Mouse (Mus musculus): ENCODE data around the gene Olig3. TPM values are rescaled to one million over a fixed set of nuclear protein-coding genes. Genes with fewer than 3 reads are reported as not detected.

Gene Olig3
- total and polyA plus RNA-seq, 3 experiments: not detected

DNA sequence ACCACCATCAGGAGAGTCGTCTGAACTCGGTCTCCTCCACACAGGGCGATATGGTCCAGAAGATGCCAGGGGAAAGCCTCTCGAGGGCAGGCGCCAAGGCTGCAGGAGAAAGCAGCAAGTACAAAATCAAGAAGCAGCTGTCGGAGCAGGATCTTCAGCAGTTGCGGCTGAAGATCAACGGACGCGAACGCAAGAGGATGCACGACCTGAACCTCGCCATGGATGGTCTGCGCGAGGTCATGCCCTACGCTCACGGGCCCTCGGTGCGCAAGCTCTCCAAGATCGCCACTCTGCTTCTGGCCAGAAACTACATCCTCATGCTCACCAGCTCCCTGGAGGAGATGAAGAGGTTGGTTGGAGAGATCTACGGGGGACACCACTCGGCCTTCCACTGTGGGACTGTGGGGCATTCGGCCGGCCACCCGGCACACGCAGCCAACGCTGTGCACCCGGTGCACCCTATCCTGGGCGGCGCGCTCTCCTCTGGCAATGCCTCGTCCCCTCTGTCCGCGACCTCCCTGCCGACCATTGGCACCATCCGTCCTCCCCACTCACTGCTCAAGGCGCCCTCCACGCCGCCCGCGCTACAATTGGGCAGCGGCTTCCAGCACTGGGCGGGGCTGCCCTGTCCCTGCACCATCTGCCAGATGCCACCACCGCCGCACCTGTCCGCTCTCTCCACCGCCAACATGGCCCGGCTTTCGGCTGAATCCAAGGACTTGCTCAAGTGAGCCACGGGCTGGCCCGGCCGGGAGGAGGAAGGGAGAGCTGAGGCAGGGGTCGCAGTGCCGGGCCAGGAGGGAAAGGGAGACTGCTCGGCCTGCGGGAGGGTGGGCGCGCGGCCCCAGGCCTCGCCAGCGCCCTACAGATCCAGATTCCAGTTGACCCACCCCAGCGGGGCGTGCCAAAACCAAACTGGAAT, 648 bp downstream of the Olig3 start:
- no peak overlapping the region for H3K9ac ChIP-seq (ENCODE audit: low read depth, low read length)
- peaks cover 25% of the 10 kb centered on the region for H3K27me3 ChIP-seq (ENCODE audit: control insufficient read depth, insufficient read depth, low read length)
- DNase-seq: no peak
- intact Hi-C loops (cut with DNase I): no loop called here
- no peak overlapping the region for H3K27ac ChIP-seq
- no peaks in the 10 kb centered on the region for H3K4me1 ChIP-seq (ENCODE audit: control insufficient read depth, insufficient read depth, low read length)
- no peak overlapping the region for H3K4me3 ChIP-seq
- 3% methylated on average over 63 of the region's 63 CpGs for WGBS
- H3K79me2 ChIP-seq (replicated peaks; ENCODE audit: control insufficient read depth, insufficient read depth, low read length): no peaks in the 10 kb centered on the region
- H3K36me3 ChIP-seq (ENCODE audit: control insufficient read depth, insufficient read depth, low read length): no peaks in the 10 kb centered on the region
- TF ChIP-seq CTCF (IDR thresholded peaks at IDR 0.05) (no peak), EP300 (IDR thresholded peaks at IDR 0.05; ENCODE audit: insufficient read depth, low read depth, low read length) (no peak), POLR2A (IDR thresholded peaks at IDR 0.05; ENCODE audit: insufficient read depth, low read depth, low read length) (no peak)

- 57% methylated on average over 5 of the region's 5 CpGs for whole genome bisulfite sequencing
Measured at GRCm38 (mm10) chr10:19357848-19358247, 1.5 kb downstream of the Olig3 start.

DNA sequence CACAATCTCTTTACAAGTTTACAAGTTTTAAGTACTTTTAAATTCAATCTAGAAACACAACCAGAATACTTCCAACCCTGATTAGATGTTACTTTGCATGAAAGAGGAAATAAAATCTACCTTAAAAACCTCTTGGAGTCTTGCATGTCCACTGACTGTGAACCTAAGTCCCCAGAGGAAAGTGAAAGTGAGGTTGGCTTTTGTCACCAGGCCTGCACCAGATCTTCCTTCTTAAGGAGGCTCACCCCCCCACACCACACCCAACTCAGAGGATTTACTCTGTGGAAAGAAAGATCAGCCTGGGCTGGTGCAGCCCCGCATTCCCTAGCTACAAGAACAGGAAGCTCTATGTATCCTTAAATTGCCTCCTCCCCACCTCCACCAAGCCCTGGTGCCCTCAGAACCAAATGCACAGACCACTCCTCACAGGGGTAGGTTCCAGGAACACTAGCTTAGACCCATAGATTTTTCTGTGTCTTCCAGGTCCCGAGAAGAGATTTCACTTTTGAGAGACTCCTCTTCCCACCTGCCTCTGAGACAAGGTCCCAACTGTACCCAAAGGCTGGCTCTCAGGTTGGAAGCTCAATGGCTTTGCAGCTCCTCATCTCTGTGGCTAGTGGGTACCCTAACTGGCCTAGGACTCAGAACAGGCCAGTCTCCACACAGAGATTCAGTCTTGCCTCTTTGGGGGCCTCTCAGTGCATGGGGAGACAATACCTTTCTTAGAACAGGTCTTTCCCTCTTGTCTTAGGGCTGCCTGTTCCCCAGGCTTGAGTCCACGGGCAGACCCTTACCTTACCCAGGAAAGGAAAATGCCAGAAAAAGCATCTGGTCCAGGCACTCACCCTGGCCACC, 4.3 kb downstream of the Olig3 start:
- WGBS: 34% methylated on average over 3 of the region's 3 CpGs
- DNase-seq: no peak
- TF ChIP-seq CTCF (IDR thresholded peaks at IDR 0.05) (no peak), POLR2A (IDR thresholded peaks at IDR 0.05; ENCODE audit: insufficient read depth, low read depth, low read length) (no peak), EP300 (IDR thresholded peaks at IDR 0.05; ENCODE audit: insufficient read depth, low read depth, low read length) (no peak)
- Histone ChIP-seq H3K4me3 (no peak overlapping the region), H3K36me3 (ENCODE audit: control insufficient read depth, insufficient read depth, low read length) (no peaks in the 10 kb centered on the region), H3K27me3 (ENCODE audit: control insufficient read depth, insufficient read depth, low read length) (peaks cover 36% of the 10 kb centered on the region), H3K27ac (no peak overlapping the region), H3K9ac (ENCODE audit: low read depth, low read length) (no peak overlapping the region), H3K4me1 (ENCODE audit: control insufficient read depth, insufficient read depth, low read length) (no peaks in the 10 kb centered on the region), H3K79me2 (replicated peaks; ENCODE audit: control insufficient read depth, insufficient read depth, low read length) (no peaks in the 10 kb centered on the region)
- intact Hi-C loops (cut with DNase I): no loop called here

More at GRCm38 (mm10) chr10:19357848-19358247, 1.5 kb downstream of the Olig3 start:
- H3K36me3 ChIP-seq (ENCODE audit: control insufficient read depth, insufficient read depth, low read length): no peaks in the 10 kb centered on the region
- TF ChIP-seq CTCF (IDR thresholded peaks at IDR 0.05) (no peak), POLR2A (IDR thresholded peaks at IDR 0.05; ENCODE audit: insufficient read depth, low read depth, low read length) (no peak), EP300 (IDR thresholded peaks at IDR 0.05; ENCODE audit: insufficient read depth, low read depth, low read length) (no peak)
- H3K4me1 ChIP-seq (ENCODE audit: control insufficient read depth, insufficient read depth, low read length): no peaks in the 10 kb centered on the region
- no peaks in the 10 kb centered on the region for H3K79me2 ChIP-seq (replicated peaks; ENCODE audit: control insufficient read depth, insufficient read depth, low read length)
- no peak for DNase-seq
- peaks cover 32% of the 10 kb centered on the region for H3K27me3 ChIP-seq (ENCODE audit: control insufficient read depth, insufficient read depth, low read length)
- no peak overlapping the region for H3K4me3 ChIP-seq
- no peak overlapping the region for H3K27ac ChIP-seq
- no peak overlapping the region for H3K9ac ChIP-seq (ENCODE audit: low read depth, low read length)
- intact Hi-C loops (cut with DNase I): no loop called here

- H3K27ac ChIP-seq: no peak overlapping the region
- no peak for DNase-seq
- H3K27me3 ChIP-seq (ENCODE audit: control insufficient read depth, insufficient read depth, low read length): peaks cover 34% of the 10 kb centered on the region
- TF ChIP-seq POLR2A (IDR thresholded peaks at IDR 0.05; ENCODE audit: insufficient read depth, low read depth, low read length) (no peak), CTCF (IDR thresholded peaks at IDR 0.05) (no peak), EP300 (IDR thresholded peaks at IDR 0.05; ENCODE audit: insufficient read depth, low read depth, low read length) (no peak)
- H3K79me2 ChIP-seq (replicated peaks; ENCODE audit: control insufficient read depth, insufficient read depth, low read length): no peaks in the 10 kb centered on the region
- WGBS: 5% methylated on average over 23 of the region's 23 CpGs
- no peaks in the 10 kb centered on the region for H3K36me3 ChIP-seq (ENCODE audit: control insufficient read depth, insufficient read depth, low read length)
- no peak overlapping the region for H3K4me3 ChIP-seq
- no peak overlapping the region for H3K9ac ChIP-seq (ENCODE audit: low read depth, low read length)
- intact Hi-C loops (cut with DNase I): no loop called here
- no peaks in the 10 kb centered on the region for H3K4me1 ChIP-seq (ENCODE audit: control insufficient read depth, insufficient read depth, low read length)
Measured at GRCm38 (mm10) chr10:19361539-19362293, 5.4 kb downstream of the Olig3 start.

DNA sequence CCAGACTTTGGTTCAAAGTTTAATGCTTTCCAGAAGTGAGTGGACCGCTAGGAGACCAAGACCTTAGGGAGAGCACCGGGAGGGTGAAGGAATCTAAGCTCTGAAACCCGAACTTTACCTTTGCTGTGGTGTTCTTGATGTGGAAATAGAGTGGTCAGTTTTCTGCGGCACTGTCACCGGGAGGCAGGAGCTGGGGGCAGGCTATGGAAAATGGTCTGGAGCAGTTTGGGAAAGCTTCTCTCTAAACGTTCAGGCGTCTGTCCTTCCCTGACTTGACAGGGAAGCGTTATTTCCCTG, 5.9 kb downstream of the Olig3 start:
- intact Hi-C loops (cut with DNase I): no loop called here
- 5% methylated on average over 8 of the region's 8 CpGs for WGBS

More for the DNA sequence above, 5.9 kb downstream of the Olig3 start:
- Histone ChIP-seq H3K79me2 (replicated peaks; ENCODE audit: control insufficient read depth, insufficient read depth, low read length) (no peaks in the 10 kb centered on the region), H3K9ac (ENCODE audit: low read depth, low read length) (no peak overlapping the region), H3K4me1 (ENCODE audit: control insufficient read depth, insufficient read depth, low read length) (no peaks in the 10 kb centered on the region), H3K36me3 (ENCODE audit: control insufficient read depth, insufficient read depth, low read length) (no peaks in the 10 kb centered on the region), H3K27ac (no peak overlapping the region), H3K4me3 (no peak overlapping the region), H3K27me3 (ENCODE audit: control insufficient read depth, insufficient read depth, low read length) (peaks cover 31% of the 10 kb centered on the region)
- no peak for DNase-seq
- TF ChIP-seq EP300 (IDR thresholded peaks at IDR 0.05; ENCODE audit: insufficient read depth, low read depth, low read length) (no peak), POLR2A (IDR thresholded peaks at IDR 0.05; ENCODE audit: insufficient read depth, low read depth, low read length) (no peak), CTCF (IDR thresholded peaks at IDR 0.05) (no peak)

All from heart, adult 2 months (tissue).